Mouse (Mus musculus): ENCODE measurements around the gene Rnasel. TPM values are rescaled to one million over a fixed set of nuclear protein-coding genes. Genes with fewer than 3 reads are reported as not detected.

Gene Rnasel
- total and polyA plus RNA-seq, 2 experiments from 2014 or later, result 16.8 to 21.6 TPM

DNA sequence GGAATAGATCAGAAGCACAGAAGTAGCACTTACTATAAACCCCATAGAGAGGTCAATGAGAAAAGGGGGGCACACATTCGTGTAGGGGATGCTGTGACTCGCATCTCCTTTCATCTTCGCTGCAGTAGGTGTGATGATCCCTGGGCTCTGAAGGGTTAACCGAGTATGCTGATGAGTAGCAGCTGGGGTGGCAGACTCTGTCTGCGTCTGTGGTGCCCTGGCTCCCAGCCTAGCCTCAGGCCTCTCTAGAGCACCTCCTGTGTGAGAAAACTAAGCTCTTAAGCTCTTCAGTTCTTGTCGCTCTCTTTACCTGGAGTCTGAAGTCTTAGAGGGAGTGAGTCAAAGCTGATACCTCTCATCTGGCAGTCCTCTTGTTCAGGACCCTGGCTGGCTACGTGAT, 45.1 kb upstream of the Rnasel start:
- 22% methylated on average over 7 of the region's 7 CpGs for WGBS
- DNase-seq (ENCODE audit: low spot score) (peak; percentile 60), ATAC-seq (peak; percentile 54; the same call in 1 of the 2 replicates)
- H3K27me3 ChIP-seq (ENCODE audit: insufficient read depth, low read length), result no peaks in the 10 kb centered on the region
- no peak overlapping the region for H3K4me3 ChIP-seq (ENCODE audit: low read length)
- H3K4me2 ChIP-seq (ENCODE audit: low read depth, low read length), result 0 out of 2 replicates have a peak overlapping the region, but pooled peaks have one; percentile 31
- H3K9me3 ChIP-seq (ENCODE audit: low read length), result no peaks in the 10 kb centered on the region
- H3K36me3 ChIP-seq (ENCODE audit: insufficient read depth, low read length), result no peaks in the 10 kb centered on the region
- no peak overlapping the region for H3K27ac ChIP-seq
- no peak for TF ChIP-seq CTCF (IDR thresholded peaks at IDR 0.05; ENCODE audit: low read depth)
- peaks cover 12% of the 10 kb centered on the region for H3K4me1 ChIP-seq (ENCODE audit: insufficient read depth, low read length)
- H3K9ac ChIP-seq (replicated peaks; ENCODE audit: low read length), result no peak overlapping the region

GRCm38 (mm10) chr1:153704996-153705395, 44.2 kb upstream of the Rnasel start:
- Histone ChIP-seq H3K27ac (no peak overlapping the region), H3K9ac (replicated peaks; ENCODE audit: low read length) (no peak overlapping the region), H3K4me1 (ENCODE audit: insufficient read depth, low read length) (peaks cover 12% of the 10 kb centered on the region), H3K4me3 (ENCODE audit: low read length) (no peak overlapping the region), H3K36me3 (ENCODE audit: insufficient read depth, low read length) (no peaks in the 10 kb centered on the region), H3K27me3 (ENCODE audit: insufficient read depth, low read length) (no peaks in the 10 kb centered on the region), H3K4me2 (ENCODE audit: low read depth, low read length) (no peak overlapping the region), H3K9me3 (ENCODE audit: low read length) (no peaks in the 10 kb centered on the region)
- WGBS, result 33% methylated on average over 3 of the region's 3 CpGs
- DNase-seq (ENCODE audit: low spot score) (peak; percentile 49), ATAC-seq (peak; percentile 34)
- no peak for TF ChIP-seq CTCF (IDR thresholded peaks at IDR 0.05; ENCODE audit: low read depth)

DNA sequence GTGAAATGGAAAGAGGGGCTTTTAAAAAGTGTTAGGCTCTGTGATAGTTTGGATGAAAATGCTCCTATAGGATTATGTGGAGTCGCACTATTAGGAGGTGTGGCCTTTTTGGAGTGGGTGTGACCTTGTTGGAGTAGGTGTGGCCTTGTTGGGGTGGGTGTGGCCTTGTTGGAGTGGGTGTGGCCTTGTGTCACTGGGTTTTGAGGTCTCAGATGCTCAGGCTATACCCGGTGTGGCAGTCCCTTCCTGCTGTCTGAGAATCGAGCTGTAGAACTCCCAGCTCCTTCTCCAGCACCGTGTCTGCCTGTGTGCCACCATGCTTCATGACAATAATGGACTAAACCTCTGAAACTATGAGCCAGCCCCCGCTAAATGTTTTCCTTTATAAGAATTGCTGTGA, 40.6 kb upstream of the Rnasel start:
- no peaks in the 10 kb centered on the region for H3K9me3 ChIP-seq (ENCODE audit: low read length)
- TF ChIP-seq CTCF (IDR thresholded peaks at IDR 0.05; ENCODE audit: low read depth), result no peak
- no peaks in the 10 kb centered on the region for H3K27me3 ChIP-seq (ENCODE audit: insufficient read depth, low read length)
- 90% methylated on average over 5 of the region's 5 CpGs for WGBS
- no peak overlapping the region for H3K9ac ChIP-seq (replicated peaks; ENCODE audit: low read length)
- no peak overlapping the region for H3K27ac ChIP-seq
- H3K4me3 ChIP-seq (ENCODE audit: low read length), result no peak overlapping the region
- ATAC-seq (no peak), DNase-seq (ENCODE audit: low spot score) (no peak)
- H3K4me1 ChIP-seq (ENCODE audit: insufficient read depth, low read length), result peaks cover 3% of the 10 kb centered on the region; the same call in 1 of the 2 replicates
- no peaks in the 10 kb centered on the region for H3K36me3 ChIP-seq (ENCODE audit: insufficient read depth, low read length)
- no peak overlapping the region for H3K4me2 ChIP-seq (ENCODE audit: low read depth, low read length)

GRCm38 (mm10) chr1:153709451-153709850, 39.8 kb upstream of the Rnasel start:
- no peaks in the 10 kb centered on the region for H3K9me3 ChIP-seq (ENCODE audit: low read length)
- no peaks in the 10 kb centered on the region for H3K4me1 ChIP-seq (ENCODE audit: insufficient read depth, low read length)
- H3K4me2 ChIP-seq (ENCODE audit: low read depth, low read length), result no peak overlapping the region
- no peaks in the 10 kb centered on the region for H3K36me3 ChIP-seq (ENCODE audit: insufficient read depth, low read length)
- 75% methylated on average over 5 of the region's 5 CpGs for WGBS
- no peaks in the 10 kb centered on the region for H3K27me3 ChIP-seq (ENCODE audit: insufficient read depth, low read length)
- ATAC-seq (no peak), DNase-seq (ENCODE audit: low spot score) (no peak)
- no peak overlapping the region for H3K4me3 ChIP-seq (ENCODE audit: low read length)
- H3K9ac ChIP-seq (replicated peaks; ENCODE audit: low read length), result no peak overlapping the region
- no peak overlapping the region for H3K27ac ChIP-seq
- no peak for TF ChIP-seq CTCF (IDR thresholded peaks at IDR 0.05; ENCODE audit: low read depth)

DNA sequence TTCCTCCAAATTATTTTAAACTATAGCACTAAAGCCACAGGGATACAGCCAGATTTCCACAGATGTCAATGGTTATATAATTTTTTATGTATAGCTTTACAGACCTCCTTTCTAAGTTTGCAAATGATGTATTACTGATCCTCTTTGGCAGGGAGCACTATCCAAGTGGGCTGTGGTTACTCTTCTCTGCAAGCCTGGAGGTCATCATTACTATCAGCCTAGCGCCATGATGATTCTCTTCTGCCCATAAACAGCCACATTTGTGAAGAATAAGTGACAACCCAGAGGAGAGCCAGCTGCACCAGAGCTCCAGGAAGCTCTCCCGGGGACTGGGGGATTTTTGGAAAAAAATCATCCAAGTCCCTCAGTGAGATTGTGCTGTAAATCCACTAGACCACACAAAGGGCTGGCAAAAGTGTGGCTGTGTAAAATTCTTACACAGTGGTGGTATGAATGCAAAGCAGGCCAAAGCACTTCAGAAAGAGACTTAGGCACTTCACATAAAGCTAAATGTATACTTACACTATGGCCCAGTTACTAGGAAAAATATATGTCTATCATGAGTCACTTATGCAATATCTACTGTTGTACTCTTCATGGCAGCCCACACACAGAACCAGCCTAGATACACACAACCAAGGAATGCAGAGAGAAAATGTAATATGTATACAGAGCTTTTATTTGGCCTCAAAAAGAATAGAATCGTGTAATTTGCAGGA, 37.5 kb upstream of the Rnasel start:
- no peaks in the 10 kb centered on the region for H3K4me1 ChIP-seq (ENCODE audit: insufficient read depth, low read length)
- no peaks in the 10 kb centered on the region for H3K9me3 ChIP-seq (ENCODE audit: low read length)
- no peak for TF ChIP-seq CTCF (IDR thresholded peaks at IDR 0.05; ENCODE audit: low read depth)
- H3K9ac ChIP-seq (replicated peaks; ENCODE audit: low read length), result no peak overlapping the region
- DNase-seq (ENCODE audit: low spot score) (no peak), ATAC-seq (no peak)
- 82% methylated on average over 3 of the region's 3 CpGs for WGBS
- H3K27ac ChIP-seq, result no peak overlapping the region
- no peaks in the 10 kb centered on the region for H3K36me3 ChIP-seq (ENCODE audit: insufficient read depth, low read length)
- no peak overlapping the region for H3K4me3 ChIP-seq (ENCODE audit: low read length)
- no peak overlapping the region for H3K4me2 ChIP-seq (ENCODE audit: low read depth, low read length)
- no peaks in the 10 kb centered on the region for H3K27me3 ChIP-seq (ENCODE audit: insufficient read depth, low read length)

- H3K4me2 ChIP-seq (ENCODE audit: low read depth, low read length), result no peak overlapping the region
- no peaks in the 10 kb centered on the region for H3K36me3 ChIP-seq (ENCODE audit: insufficient read depth, low read length)
- H3K27me3 ChIP-seq (ENCODE audit: insufficient read depth, low read length), result no peaks in the 10 kb centered on the region
- H3K4me1 ChIP-seq (ENCODE audit: insufficient read depth, low read length), result no peaks in the 10 kb centered on the region
- no peak overlapping the region for H3K9ac ChIP-seq (replicated peaks; ENCODE audit: low read length)
- TF ChIP-seq CTCF (IDR thresholded peaks at IDR 0.05; ENCODE audit: low read depth), result no peak
- DNase-seq (ENCODE audit: low spot score) (no peak), ATAC-seq (no peak)
- H3K4me3 ChIP-seq (ENCODE audit: low read length), result no peak overlapping the region
- WGBS, result 95% methylated on average over 2 of the region's 2 CpGs
- no peaks in the 10 kb centered on the region for H3K9me3 ChIP-seq (ENCODE audit: low read length)
- H3K27ac ChIP-seq, result no peak overlapping the region
Observed at GRCm38 (mm10) chr1:153712633-153713032, 36.6 kb upstream of the Rnasel start.

DNA sequence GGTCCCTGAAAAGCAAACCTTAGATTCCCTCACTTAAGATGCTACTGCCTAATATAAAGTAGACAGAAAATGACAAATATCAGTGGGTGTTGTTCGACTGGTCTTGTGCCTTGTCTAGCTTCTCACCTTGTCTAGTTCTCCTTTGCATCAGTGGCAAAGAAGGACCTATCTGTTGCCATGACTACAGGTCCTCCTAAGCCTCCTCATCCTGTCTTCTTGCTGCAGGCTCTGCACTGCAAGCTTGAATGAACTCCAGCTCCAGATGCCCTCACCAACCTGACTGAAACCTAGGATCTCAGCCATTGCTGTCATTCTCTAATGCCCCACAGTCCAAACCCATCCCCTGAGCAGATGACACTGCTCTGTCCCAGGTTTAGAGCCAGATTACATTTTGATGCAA, 31.2 kb upstream of the Rnasel start:
- H3K9ac ChIP-seq (replicated peaks; ENCODE audit: low read length), result no peak overlapping the region
- no peaks in the 10 kb centered on the region for H3K9me3 ChIP-seq (ENCODE audit: low read length)
- H3K27ac ChIP-seq, result peak overlapping the region; percentile 26; the same call in 1 of the 2 replicates
- ATAC-seq, result peak; percentile 70
- H3K27me3 ChIP-seq (ENCODE audit: insufficient read depth, low read length), result no peaks in the 10 kb centered on the region
- 0 out of 2 replicates have a peak, but pooled peaks cover 4% of the 10 kb centered on the region for H3K4me1 ChIP-seq (ENCODE audit: insufficient read depth, low read length)
- DNase-seq (ENCODE audit: low spot score), result no peak
- WGBS, result 68% methylated on average over 1 of the region's 1 CpGs
- TF ChIP-seq CTCF (IDR thresholded peaks at IDR 0.05; ENCODE audit: low read depth), result no peak
- no peak overlapping the region for H3K4me2 ChIP-seq (ENCODE audit: low read depth, low read length)
- H3K36me3 ChIP-seq (ENCODE audit: insufficient read depth, low read length), result no peaks in the 10 kb centered on the region
- no peak overlapping the region for H3K4me3 ChIP-seq (ENCODE audit: low read length)
